In the genomic region with DNA sequence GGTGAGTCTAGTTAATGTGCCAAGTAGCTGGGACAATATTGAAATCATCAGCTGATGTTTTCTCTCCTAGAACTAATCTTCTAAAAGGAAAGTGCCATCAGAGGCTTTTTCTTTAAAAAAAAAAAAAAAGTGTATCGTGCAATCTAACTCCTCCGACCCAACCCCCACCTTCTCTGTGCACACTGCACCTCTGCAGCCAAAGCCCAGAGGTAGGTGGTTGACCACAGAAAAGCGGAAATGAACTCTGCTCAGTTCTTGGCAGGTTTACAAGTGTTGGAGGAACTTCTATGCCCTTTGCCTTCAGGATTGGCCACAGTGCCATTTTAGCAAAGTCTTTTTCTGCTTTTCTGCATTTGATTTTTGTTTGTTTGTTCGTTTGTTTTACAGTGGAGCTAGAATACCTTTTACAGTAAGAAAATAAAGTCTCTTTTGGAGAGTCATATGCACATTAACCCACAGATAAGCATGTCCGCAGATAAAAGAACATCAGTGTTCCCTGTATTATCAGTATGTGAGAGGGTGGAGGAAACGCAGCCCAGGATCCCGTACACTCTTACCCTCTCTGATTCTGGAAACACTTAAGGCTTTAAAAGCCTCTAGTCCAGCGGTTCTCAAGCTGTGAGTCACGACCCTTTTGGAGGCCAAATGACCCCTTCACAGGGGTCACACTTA, we compare ENCODE assay signal across 9 mouse cellular contexts. TPM values are rescaled to one million over a fixed set of nuclear protein-coding genes. Genes with fewer than 3 reads are reported as not detected.
A peak's percentile ranks its signal among the peaks of the same experiment; 100 is the strongest.
DNase-seq lines count a peak whose midpoint lies in the region; ATAC-seq and TF ChIP-seq lines count a peak whose summit lies in the region.
"Had no signal": no experiment of that assay in that cellular context is flagged by ENCODE, and none has a peak within 500 bp of the region (broad histone marks: within the 10 kb centered on the region; RNA-seq: fewer than 3 reads in every experiment).

A gene (minus strand): TSS at position 88 of the 672 bp plus-strand sequence.

- H3K27me3 ChIP-seq in stomach, embryonic 15.5 days (replicated peaks): no peaks in the 10 kb centered on the region
- H3K27me3 ChIP-seq in midbrain, postnatal 0 days (ENCODE audit: insufficient read depth, low read length): no peaks in the 10 kb centered on the region
- H3K27me3 ChIP-seq in midbrain, embryonic 14.5 days (ENCODE audit: control insufficient read depth, insufficient read depth, low read length): no peaks in the 10 kb centered on the region

- 54% methylated on average over 9 of the region's 9 CpGs for WGBS in stomach, embryonic 15.5 days
- WGBS in midbrain, postnatal 0 days: 75% methylated on average over 9 of the region's 9 CpGs
- 78% methylated on average over 9 of the region's 9 CpGs for WGBS in midbrain, embryonic 14.5 days

- no peak within 1 kb of the TSS for H3K4me3 ChIP-seq in stomach, embryonic 15.5 days (replicated peaks)
- H3K4me3 ChIP-seq in midbrain, postnatal 0 days (ENCODE audit: low read depth, low read length): no peak within 1 kb of the TSS
- H3K4me3 ChIP-seq in midbrain, embryonic 14.5 days (replicated peaks; ENCODE audit: low read depth, low read length): no peak within 1 kb of the TSS

- no peaks in the 10 kb centered on the region for H3K36me3 ChIP-seq in stomach, embryonic 15.5 days
- H3K36me3 ChIP-seq in midbrain, postnatal 0 days (ENCODE audit: insufficient read depth, low read length): no peaks in the 10 kb centered on the region
- no peaks in the 10 kb centered on the region for H3K36me3 ChIP-seq in midbrain, embryonic 14.5 days (ENCODE audit: control insufficient read depth, insufficient read depth, low read length)

- no peaks in the 10 kb centered on the region for H3K4me1 ChIP-seq in stomach, embryonic 15.5 days
- no peaks in the 10 kb centered on the region for H3K4me1 ChIP-seq in midbrain, postnatal 0 days (ENCODE audit: insufficient read depth, low read length)
- H3K4me1 ChIP-seq in midbrain, embryonic 14.5 days (ENCODE audit: control insufficient read depth, insufficient read depth, low read length): no peaks in the 10 kb centered on the region

- no peak within 1 kb of the TSS for H3K27ac ChIP-seq in stomach, embryonic 15.5 days
- H3K27ac ChIP-seq in midbrain, postnatal 0 days (ENCODE audit: low read depth, low read length): no peak within 1 kb of the TSS
- no peak within 1 kb of the TSS for H3K27ac ChIP-seq in midbrain, embryonic 14.5 days (replicated peaks; ENCODE audit: low read depth, low read length)

- TF ChIP-seq CTCF in midbrain, postnatal 0 days (IDR thresholded peaks at IDR 0.05): no peak

- H3K9me3 ChIP-seq in stomach, embryonic 15.5 days: no peaks in the 10 kb centered on the region
- H3K9me3 ChIP-seq in midbrain, postnatal 0 days (ENCODE audit: low read length): no peaks in the 10 kb centered on the region
- H3K9me3 ChIP-seq in midbrain, embryonic 14.5 days (ENCODE audit: control insufficient read depth, low read length): no peaks in the 10 kb centered on the region

- no peak for ATAC-seq in stomach, embryonic 15.5 days (ENCODE audit: insufficient read depth, low FRiP score, low read depth)
- no peak for ATAC-seq in midbrain, postnatal 0 days (ENCODE audit: low FRiP score)
- no peak for ATAC-seq in midbrain, embryonic 14.5 days (ENCODE audit: low FRiP score, low TSS enrichment)

- no peak within 1 kb of the TSS for H3K4me2 ChIP-seq in stomach, embryonic 15.5 days
- H3K4me2 ChIP-seq in midbrain, postnatal 0 days (ENCODE audit: low read depth, low read length, poor library complexity, severe bottlenecking): no peak within 1 kb of the TSS
- no peak within 1 kb of the TSS for H3K4me2 ChIP-seq in midbrain, embryonic 14.5 days (ENCODE audit: low read length)

- H3K9ac ChIP-seq in stomach, embryonic 15.5 days: no peak within 1 kb of the TSS
- H3K9ac ChIP-seq in midbrain, postnatal 0 days (replicated peaks; ENCODE audit: low read length, poor library complexity, severe bottlenecking): no peak within 1 kb of the TSS
- H3K9ac ChIP-seq in midbrain, embryonic 14.5 days (replicated peaks; ENCODE audit: low read length): no peak within 1 kb of the TSS

- peak; percentile 80 for DNase-seq in MEL-GATA-1-ER (ENCODE audit: extremely low read depth, low read depth)
- DNase-seq in induced T-regulatory cell, adult 2 months (ENCODE audit: low read depth): peak; percentile 91
- peak; percentile 41 for DNase-seq in lung, postnatal 10 days
- no peak for DNase-seq in urinary bladder, postnatal 25 days (ENCODE audit: low spot score)
- DNase-seq in midbrain, postnatal 0 days (ENCODE audit: low spot score): no peak
- DNase-seq in right cerebral cortex, adult 2 months (ENCODE audit: low spot score in 2 of 2): no peak
- DNase-seq in midbrain, embryonic 14.5 days: no peak
- DNase-seq: cerebellum, postnatal 25 days had no signal

RNA-seq across cellular contexts. Expression of the gene that starts here (rescaled TPM):
- polyA plus RNA-seq in stomach, embryonic 15.5 days (2015; fragmentation: Nextera tagmentation; extraction: Ambion mirVana): 11.1 and 13.4 TPM in 2 replicates
- total RNA-seq in midbrain, postnatal 0 days (2014; rRNA removed): 0.49 and 2.7 TPM in 2 replicates
- 0.85 and 1.2 TPM in 2 replicates for polyA plus RNA-seq in midbrain, postnatal 0 days (2015; fragmentation: Nextera tagmentation; extraction: Ambion mirVana)
- polyA plus RNA-seq in midbrain, embryonic 14.5 days (2014; fragmentation: Nextera tagmentation; extraction: Ambion mirVana): 0.42 TPM in 1 of 2 replicates, not detected in the other

Comparison
In these comparisons a context has a peak if more than half of its experiments do, and no peak if none do; other contexts are left out.
1. DNase-seq: peak in MEL-GATA-1-ER (single experiment), induced T-regulatory cell, adult 2 months (single experiment) and lung, postnatal 10 days (single experiment); none in urinary bladder, postnatal 25 days (single experiment), midbrain, postnatal 0 days (single experiment), right cerebral cortex, adult 2 months (0 of 2) and midbrain, embryonic 14.5 days (single experiment).